Mouse (Mus musculus): ENCODE results near the gene Gramd4.
"Not testable (repeated sequence)": the region's sequence is repeated elsewhere in the genome, so short reads cannot be mapped to it uniquely, and the experiment has no call there.

DNA sequence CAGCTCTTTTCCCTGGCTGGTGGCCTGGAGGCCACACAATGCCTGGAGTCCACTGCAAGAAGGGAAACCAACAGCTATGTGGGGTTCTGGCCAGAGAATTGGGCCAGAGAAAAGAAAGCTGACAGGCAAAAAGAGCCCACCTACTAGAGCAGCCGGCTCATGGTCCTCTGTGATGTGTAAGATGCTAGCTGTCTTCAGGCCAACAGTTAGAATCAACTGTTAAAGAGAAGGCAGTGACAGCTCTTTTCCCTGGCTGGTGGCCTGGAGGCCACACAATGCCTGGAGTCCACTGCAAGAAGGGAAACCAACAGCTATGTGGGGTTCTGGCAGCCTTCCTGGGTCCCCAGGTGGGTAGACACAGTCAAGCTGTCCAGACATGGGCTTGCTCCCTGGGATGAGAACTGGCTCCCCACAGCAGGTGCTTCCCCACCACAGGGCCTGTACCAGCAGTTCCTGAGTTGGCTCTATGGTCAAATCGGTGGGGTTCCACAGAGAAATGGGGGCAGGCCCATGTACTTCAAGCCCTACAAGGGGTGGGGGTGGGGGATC lies 120.3 kb downstream of the Gramd4 start:
- not testable (repeated sequence) for TF ChIP-seq CTCF (IDR thresholded peaks at IDR 0.05); EP300 (IDR thresholded peaks at IDR 0.05; ENCODE audit: insufficient read depth, low read depth, low read length); POLR2A (IDR thresholded peaks at IDR 0.05; ENCODE audit: insufficient read depth, low read depth, low read length)
